Mouse (Mus musculus) kidney, embryonic 14.5 days (tissue): ENCODE results near the gene Dtnb. TPM values are rescaled to one million over a fixed set of nuclear protein-coding genes. Genes with fewer than 3 reads are reported as not detected.

ENCODE experiments used
- ATAC-seq: fragments of 200-750 bp; cut with Nextera tagmentation; 2 replicates; pipeline ENCODE4 v1.8.0; 2017; ENCODE audit warnings: moderate number of reproducible peaks, mild to moderate bottlenecking, moderate TSS enrichment, moderate library complexity; ENCODE audit not compliant: low FRiP score, low TSS enrichment
- H3K27ac ChIP-seq: fragments of 300-500 bp; sonication (generic); 2 replicates; pipeline ENCODE4 v1.5.1; 2014; ENCODE audit warnings: low read depth, mild to moderate bottlenecking, low read length, moderate library complexity, mixed read lengths
- H3K27me3 ChIP-seq: fragments of 300-500 bp; sonication (generic); 2 replicates; pipeline ENCODE4 v1.6.1; 2014; ENCODE audit warnings: mild to moderate bottlenecking, low read length; ENCODE audit not compliant: control insufficient read depth, insufficient read depth
- H3K36me3 ChIP-seq: fragments of 300-500 bp; sonication (generic); 2 replicates; pipeline ENCODE4 v1.6.1; 2014; ENCODE audit warnings: low read length, mixed read lengths; ENCODE audit not compliant: control insufficient read depth, insufficient read depth
- H3K4me1 ChIP-seq: fragments of 300-500 bp; sonication (generic); 2 replicates; pipeline ENCODE4 v1.6.1; 2014; ENCODE audit warnings: low read length, mixed read lengths; ENCODE audit not compliant: control insufficient read depth, insufficient read depth
- H3K4me2 ChIP-seq: fragments of 300-500 bp; sonication (generic); replicated peaks from 2 replicates; pipeline ENCODE4 v1.6.1; 2014; ENCODE audit warnings: low read depth, mild to moderate bottlenecking, low read length
- H3K4me3 ChIP-seq: fragments of 300-500 bp; sonication (generic); 2 replicates; pipeline ENCODE4 v1.5.1; 2014; ENCODE audit warnings: mild to moderate bottlenecking, low read length
- H3K9ac ChIP-seq: fragments of 300-500 bp; sonication (generic); 2 replicates; pipeline ENCODE4 v1.6.1; 2014; ENCODE audit warnings: low read depth, mild to moderate bottlenecking, low read length, moderate library complexity
- H3K9me3 ChIP-seq: fragments of 300-500 bp; sonication (generic); 2 replicates; pipeline ENCODE4 v1.6.1; 2016; ENCODE audit warnings: low read length; ENCODE audit not compliant: control insufficient read depth
- WGBS: fragments of 180-500 bp; shearing (Covaris S2); extraction: QIAGEN DNeasy Blood & Tissue Kit; methylation state at CpG from one replicate; pipeline ENCODE4 v1.1.7; 2014; 5-methylcytosine and 5-hydroxymethylcytosine counted together
- polyA plus RNA-seq: library from polyadenylated mRNA; unstranded; fragments of >200 nt; fragmentation: Nextera tagmentation; extraction: Ambion mirVana; gene quantifications from 2 replicates; pipeline ENCODE4 v1.2.1, GENCODE M21; 2014

The Dtnb gene
- polyA plus RNA-seq, 1 experiment from 2014 or later = 59.5 TPM

DNA sequence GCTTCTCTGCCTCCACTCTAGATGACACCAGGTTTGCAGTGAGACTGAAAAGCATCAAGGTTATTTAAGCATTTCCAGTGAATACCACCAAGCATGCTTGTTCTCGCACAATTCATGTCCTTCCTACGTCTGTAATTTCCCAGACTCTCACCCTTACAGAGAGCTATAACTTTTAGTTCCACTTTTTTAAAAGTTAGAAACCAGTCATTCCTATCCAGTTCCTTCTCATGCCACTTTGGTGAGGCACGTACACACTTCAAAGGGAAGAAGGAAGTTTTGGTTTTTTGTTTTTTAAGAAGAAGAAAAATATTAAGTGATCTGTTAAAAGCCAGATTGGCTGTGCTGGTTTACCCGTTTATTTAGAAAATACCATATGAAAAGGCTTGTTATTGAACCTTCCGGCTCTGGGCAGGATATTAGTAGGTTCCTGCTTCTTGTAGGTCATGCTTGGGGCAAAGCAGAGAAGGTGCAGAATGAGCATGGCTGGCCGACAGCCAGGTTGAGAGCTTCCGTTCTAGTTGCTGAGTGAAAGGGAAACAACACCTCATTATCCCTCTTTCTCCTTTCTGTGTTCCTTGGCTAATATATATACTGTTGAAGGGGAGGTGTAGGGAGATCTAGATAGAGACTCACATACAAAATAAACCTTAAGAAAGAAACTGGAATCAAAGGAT is 173.4 kb downstream of the Dtnb start:
- H3K9me3 ChIP-seq = no peaks in the 10 kb centered on the region
- H3K9ac ChIP-seq = no peak overlapping the region
- no peak overlapping the region for H3K4me2 ChIP-seq
- no peaks in the 10 kb centered on the region for H3K27me3 ChIP-seq
- WGBS = 72% methylated on average over 7 of the region's 7 CpGs
- no peak overlapping the region for H3K27ac ChIP-seq
- 0 out of 2 replicates have a peak, but pooled peaks cover 2% of the 10 kb centered on the region for H3K36me3 ChIP-seq
- H3K4me3 ChIP-seq = no peak overlapping the region
- ATAC-seq = no peak
- 0 out of 2 replicates have a peak, but pooled peaks cover 4% of the 10 kb centered on the region for H3K4me1 ChIP-seq

DNA sequence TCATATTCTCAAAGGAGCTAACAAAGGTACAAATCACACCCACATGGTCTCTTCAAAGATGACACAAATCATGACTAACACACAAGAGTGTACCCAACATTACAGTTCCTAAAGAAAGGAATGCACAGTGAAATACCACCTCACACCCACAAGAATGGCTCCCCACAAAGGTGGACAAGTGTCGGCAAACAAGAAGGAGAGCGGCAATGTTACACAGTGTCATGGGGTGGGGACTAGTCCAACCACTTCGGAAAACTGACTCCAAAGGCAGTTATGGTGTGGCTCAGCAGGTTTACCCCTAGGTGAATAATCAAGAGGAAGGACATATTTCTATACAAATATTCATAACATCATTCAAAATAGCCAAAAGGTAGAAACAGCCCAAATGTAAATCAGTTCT is 174.2 kb downstream of the Dtnb start:
- H3K4me3 ChIP-seq = no peak overlapping the region
- WGBS = 91% methylated on average over 3 of the region's 3 CpGs
- H3K27me3 ChIP-seq = no peaks in the 10 kb centered on the region
- H3K9ac ChIP-seq = no peak overlapping the region
- no peak for ATAC-seq
- H3K27ac ChIP-seq = no peak overlapping the region
- H3K4me1 ChIP-seq = no peaks in the 10 kb centered on the region
- H3K4me2 ChIP-seq = no peak overlapping the region
- no peaks in the 10 kb centered on the region for H3K9me3 ChIP-seq
- H3K36me3 ChIP-seq = 0 out of 2 replicates have a peak, but pooled peaks cover 2% of the 10 kb centered on the region

DNA sequence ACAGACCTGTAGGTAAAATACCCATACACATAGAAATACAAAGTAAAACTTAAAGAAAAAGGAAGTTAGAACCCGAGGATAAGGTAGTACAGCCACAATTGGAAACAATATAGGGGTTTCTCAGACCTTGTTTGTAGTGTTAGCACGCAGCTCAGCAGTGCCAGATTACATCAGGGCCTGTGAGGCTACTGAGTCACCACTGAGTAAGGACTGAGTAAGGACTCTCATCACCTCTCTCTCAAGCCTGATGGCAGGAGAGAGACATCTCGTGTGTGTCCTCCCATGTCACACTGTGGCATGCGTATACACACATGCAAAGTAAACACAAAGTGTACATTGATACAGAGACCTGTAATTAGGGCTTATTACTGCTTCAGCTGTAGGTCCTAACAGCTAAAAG is 175.4 kb downstream of the Dtnb start:
- Histone ChIP-seq H3K27ac (no peak overlapping the region), H3K9ac (no peak overlapping the region), H3K9me3 (no peaks in the 10 kb centered on the region), H3K36me3 (peaks cover 2% of the 10 kb centered on the region; the same call in 1 of the 2 replicates), H3K4me1 (no peaks in the 10 kb centered on the region), H3K4me2 (no peak overlapping the region), H3K4me3 (no peak overlapping the region), H3K27me3 (no peaks in the 10 kb centered on the region)
- no peak for ATAC-seq
- 82% methylated on average over 4 of the region's 4 CpGs for WGBS

DNA sequence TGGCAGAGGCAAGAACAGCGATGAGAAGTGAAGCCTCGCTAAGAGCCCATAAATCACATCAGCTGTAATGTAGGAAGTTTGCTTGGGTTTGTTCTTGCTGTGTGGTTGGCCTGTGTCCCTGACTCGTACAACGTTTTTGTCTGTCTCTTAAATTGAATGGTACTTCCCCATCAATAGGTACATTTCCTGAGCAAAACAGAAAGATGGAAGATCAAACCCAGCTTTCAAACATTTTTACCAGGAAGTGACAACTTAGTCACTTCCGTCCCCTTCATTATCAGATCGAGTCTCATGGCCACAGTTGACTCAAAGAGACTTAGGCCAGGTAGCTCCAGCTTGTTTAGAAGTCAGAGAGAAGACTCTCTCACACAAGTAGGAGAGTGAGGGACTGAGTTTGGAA is 183.3 kb downstream of the Dtnb start:
- no peaks in the 10 kb centered on the region for H3K27me3 ChIP-seq

DNA sequence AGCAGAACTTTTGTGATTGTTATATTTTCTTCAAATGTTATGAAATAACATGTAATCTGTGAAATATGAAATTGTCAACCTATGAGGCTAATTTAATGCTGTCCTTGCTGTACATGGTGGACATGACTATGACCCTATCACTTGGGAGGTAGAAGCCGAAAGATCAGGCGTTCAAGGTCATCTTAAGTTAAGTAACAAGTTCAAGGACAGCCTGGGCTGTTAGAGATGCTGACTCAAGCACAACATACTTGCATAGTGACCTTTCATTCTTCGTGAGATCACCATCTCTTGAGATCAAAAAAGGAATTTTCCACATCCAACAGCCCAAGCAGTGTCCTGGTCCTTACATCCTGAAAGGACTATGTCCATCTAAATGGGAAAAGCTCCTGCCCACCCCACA is 184.0 kb downstream of the Dtnb start:
- 95% methylated on average over 3 of the region's 3 CpGs for WGBS
- no peak overlapping the region for H3K9ac ChIP-seq
- no peak for ATAC-seq

More for the DNA sequence above, 183.3 kb downstream of the Dtnb start:
- Histone ChIP-seq H3K27ac (no peak overlapping the region), H3K9me3 (no peaks in the 10 kb centered on the region), H3K36me3 (peaks cover 6% of the 10 kb centered on the region; the same call in 1 of the 2 replicates), H3K4me3 (no peak overlapping the region), H3K9ac (no peak overlapping the region), H3K4me2 (no peak overlapping the region), H3K4me1 (no peaks in the 10 kb centered on the region)
- WGBS = 65% methylated on average over 6 of the region's 6 CpGs
- no peak for ATAC-seq

DNA sequence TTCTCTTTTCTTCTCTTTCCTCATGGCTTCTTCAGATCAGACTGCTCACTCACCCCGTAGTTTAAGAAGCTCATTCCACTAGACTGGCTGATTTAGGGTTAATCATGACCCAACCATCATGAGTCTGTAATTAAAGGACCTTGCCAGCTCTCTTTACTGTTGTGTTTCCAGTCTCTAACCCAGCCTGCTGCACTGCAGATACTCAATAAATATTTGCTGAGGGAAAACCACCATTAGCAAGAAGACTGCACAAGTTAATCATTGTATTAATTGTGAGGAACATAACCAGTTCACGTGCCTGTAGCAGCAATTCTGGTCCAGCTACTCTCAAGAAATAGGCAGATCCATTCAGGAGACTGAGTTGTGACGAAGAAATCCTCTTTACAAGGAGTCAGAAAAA is 185.9 kb downstream of the Dtnb start:
- Histone ChIP-seq H3K9me3 (no peaks in the 10 kb centered on the region), H3K4me2 (no peak overlapping the region), H3K9ac (no peak overlapping the region), H3K4me3 (no peak overlapping the region), H3K36me3 (peaks cover 8% of the 10 kb centered on the region; the same call in 1 of the 2 replicates), H3K4me1 (no peaks in the 10 kb centered on the region), H3K27ac (no peak overlapping the region), H3K27me3 (no peaks in the 10 kb centered on the region)
- ATAC-seq = no peak
- WGBS = 78% methylated on average over 3 of the region's 3 CpGs

More for the DNA sequence above, 184.0 kb downstream of the Dtnb start:
- H3K9me3 ChIP-seq = no peaks in the 10 kb centered on the region
- H3K27ac ChIP-seq = no peak overlapping the region
- no peak overlapping the region for H3K4me2 ChIP-seq
- no peaks in the 10 kb centered on the region for H3K4me1 ChIP-seq
- peaks cover 8% of the 10 kb centered on the region; the same call in 1 of the 2 replicates for H3K36me3 ChIP-seq
- H3K4me3 ChIP-seq = no peak overlapping the region
- H3K27me3 ChIP-seq = no peaks in the 10 kb centered on the region

DNA sequence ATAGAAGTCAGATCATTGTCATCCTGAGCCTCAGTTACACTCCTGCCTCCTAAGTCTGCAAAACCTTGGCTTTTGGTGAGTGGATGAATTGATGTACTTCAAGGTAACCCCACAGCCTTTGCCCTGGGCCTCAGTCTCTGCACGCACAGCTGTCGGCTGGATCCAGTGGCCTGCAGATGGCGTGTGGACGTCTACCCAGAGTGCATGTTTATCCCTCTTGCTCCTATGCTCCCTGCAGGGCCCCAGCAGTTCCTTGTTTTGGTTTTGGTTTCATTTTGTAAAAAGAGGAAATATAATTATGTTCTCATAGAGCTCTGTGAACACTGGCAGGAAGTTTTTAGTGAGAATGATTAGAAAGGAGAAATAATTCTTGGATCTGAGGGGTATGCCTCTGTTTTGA is 187.2 kb downstream of the Dtnb start:
- ATAC-seq = no peak

DNA sequence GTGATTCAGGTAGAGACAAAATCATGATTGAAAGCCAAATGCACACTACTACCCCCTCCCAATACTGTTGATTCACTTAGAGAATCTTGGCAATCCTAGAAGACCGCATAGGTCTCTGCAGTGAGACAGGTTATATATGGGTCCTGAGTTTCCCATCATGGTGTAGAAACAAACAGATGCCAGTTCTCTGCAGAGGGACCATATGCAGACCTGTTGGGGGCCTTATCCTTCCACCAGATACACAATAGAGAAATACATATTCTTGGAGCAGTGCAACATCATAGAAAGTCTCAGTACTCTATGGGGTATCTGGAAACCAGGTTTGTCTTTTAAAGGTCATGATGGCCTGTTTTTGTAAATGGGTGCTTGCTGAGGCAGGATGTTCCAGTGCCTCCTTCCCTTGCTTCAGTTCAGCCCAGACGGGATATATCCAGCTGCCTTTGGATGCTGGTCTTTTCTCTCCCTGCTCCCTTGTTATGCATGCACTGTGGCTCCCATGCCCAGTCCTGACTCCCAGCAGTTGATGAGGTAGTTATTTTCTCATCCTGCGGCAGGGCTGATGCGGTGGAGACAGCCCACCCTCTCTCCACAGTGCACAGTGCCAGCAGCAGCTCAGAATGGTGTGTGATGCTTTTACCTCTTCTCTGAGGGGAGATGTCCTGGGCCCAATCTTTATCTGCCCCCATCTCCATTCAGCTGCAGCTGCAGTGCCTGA is 188.9 kb downstream of the Dtnb start:
- no peak overlapping the region for H3K4me3 ChIP-seq
- WGBS = 81% methylated on average over 4 of the region's 4 CpGs
- no peak overlapping the region for H3K9ac ChIP-seq
- no peaks in the 10 kb centered on the region for H3K4me1 ChIP-seq
- peaks cover 6% of the 10 kb centered on the region; the same call in 1 of the 2 replicates for H3K36me3 ChIP-seq
- H3K27me3 ChIP-seq = no peaks in the 10 kb centered on the region
- no peak for ATAC-seq
- no peak overlapping the region for H3K27ac ChIP-seq
- H3K9me3 ChIP-seq = no peaks in the 10 kb centered on the region
- no peak overlapping the region for H3K4me2 ChIP-seq

More for the DNA sequence above, 187.2 kb downstream of the Dtnb start:
- Histone ChIP-seq H3K4me3 (no peak overlapping the region), H3K9ac (no peak overlapping the region), H3K27me3 (no peaks in the 10 kb centered on the region), H3K9me3 (no peaks in the 10 kb centered on the region), H3K4me1 (no peaks in the 10 kb centered on the region), H3K27ac (no peak overlapping the region; the same call in 1 of the 2 replicates), H3K4me2 (no peak overlapping the region), H3K36me3 (peaks cover 6% of the 10 kb centered on the region; the same call in 1 of the 2 replicates)
- 42% methylated on average over 4 of the region's 4 CpGs for WGBS
